Mouse (Mus musculus) small intestine, adult 2 months (tissue): Measurements from ENCODE around the gene Robo1.

Source experiments
- CTCF ChIP-seq: fragments of 200-500 bp; IDR thresholded peaks from 2 replicates; pipeline ENCODE4 v1.5.1; 2012; ENCODE audit warnings: low read depth, mild to moderate bottlenecking, control low read depth, inconsistent platforms, low read length, moderate library complexity, mixed read lengths; ENCODE audit not compliant: insufficient replicate concordance, insufficient read length; ENCODE audit errors: extremely low read depth
- POLR2A ChIP-seq: fragments of 200-500 bp; IDR thresholded peaks from 2 replicates; pipeline ENCODE4 v1.6.1; 2012; ENCODE audit warnings: low read depth, mild to moderate bottlenecking, control low read depth, inconsistent platforms, low read length, moderate library complexity

DNA sequence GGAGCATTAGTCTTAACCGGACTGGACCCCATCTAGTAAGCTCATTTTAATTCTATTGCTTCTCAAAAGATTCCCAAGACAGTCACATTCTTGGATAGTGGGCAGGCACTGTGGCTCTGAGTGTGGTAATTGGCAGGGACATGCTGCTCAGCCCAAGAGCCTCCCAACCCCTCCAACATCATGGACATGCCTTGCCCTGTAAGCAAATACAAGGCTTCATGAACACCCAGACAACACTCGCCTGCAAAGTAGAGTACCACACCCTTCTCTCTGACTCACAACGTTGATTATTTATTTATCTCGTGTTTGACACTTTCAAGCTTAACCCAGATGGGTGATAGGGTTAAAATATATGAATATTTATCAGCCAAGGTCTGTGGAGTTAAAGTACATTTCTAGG is 722.9 kb downstream of the Robo1 start:
- TF ChIP-seq CTCF (no peak), POLR2A (no peak)
